Mouse (Mus musculus): ENCODE results near the gene Lrrn1. TPM values are rescaled to one million over a fixed set of nuclear protein-coding genes. Genes with fewer than 3 reads are reported as not detected.

Gene Lrrn1
- polyA plus RNA-seq, 1 experiment from 2014 or later, result 1.4 TPM

GRCm38 (mm10) chr6:107605151-107605550 is 75.6 kb downstream of the Lrrn1 start:
- Histone ChIP-seq H3K4me3 (ENCODE audit: low read depth, low read length) (no peak overlapping the region), H3K9ac (ENCODE audit: low read length) (no peak overlapping the region), H3K27ac (replicated peaks) (no peak overlapping the region), H3K9me3 (ENCODE audit: control insufficient read depth, low read length) (no peaks in the 10 kb centered on the region), H3K36me3 (ENCODE audit: control insufficient read depth, insufficient read depth, low read length) (no peaks in the 10 kb centered on the region), H3K4me2 (replicated peaks; ENCODE audit: low read depth) (no peak overlapping the region), H3K27me3 (ENCODE audit: control insufficient read depth, insufficient read depth, low read length) (no peaks in the 10 kb centered on the region), H3K4me1 (replicated peaks; ENCODE audit: control insufficient read depth, insufficient read depth) (no peaks in the 10 kb centered on the region)
- no peak for TF ChIP-seq EP300 (optimal IDR thresholded peaks at IDR 0.05)
- no peak for TF ChIP-seq CTCF (IDR thresholded peaks at IDR 0.05; ENCODE audit: low read depth)
- no peak for DNase-seq (ENCODE audit: low spot score)
- ATAC-seq (ENCODE audit: low FRiP score, low TSS enrichment), result no peak

- TF ChIP-seq CTCF (IDR thresholded peaks at IDR 0.05; ENCODE audit: low read depth) (no peak), EP300 (optimal IDR thresholded peaks at IDR 0.05) (no peak)
- 75% methylated on average over 1 of the region's 1 CpGs for WGBS
- ATAC-seq (ENCODE audit: low FRiP score, low TSS enrichment), result no peak
These were observed 84.7 kb downstream of the Lrrn1 start for GRCm38 (mm10) chr6:107614288-107614687.

More at GRCm38 (mm10) chr6:107614288-107614687, 84.7 kb downstream of the Lrrn1 start:
- no peak overlapping the region for H3K4me3 ChIP-seq (ENCODE audit: low read depth, low read length)
- no peaks in the 10 kb centered on the region for H3K36me3 ChIP-seq (ENCODE audit: control insufficient read depth, insufficient read depth, low read length)
- no peak overlapping the region for H3K9ac ChIP-seq (ENCODE audit: low read length)
- H3K4me1 ChIP-seq (replicated peaks; ENCODE audit: control insufficient read depth, insufficient read depth), result no peaks in the 10 kb centered on the region
- no peak overlapping the region for H3K4me2 ChIP-seq (replicated peaks; ENCODE audit: low read depth)
- H3K9me3 ChIP-seq (ENCODE audit: control insufficient read depth, low read length), result no peaks in the 10 kb centered on the region
- no peak overlapping the region for H3K27ac ChIP-seq (replicated peaks)
- no peaks in the 10 kb centered on the region for H3K27me3 ChIP-seq (ENCODE audit: control insufficient read depth, insufficient read depth, low read length)
- DNase-seq (ENCODE audit: low spot score), result no peak

Data from stomach, postnatal 0 days (tissue).